Mouse (Mus musculus) cerebellum, adult 11 months (tissue): ENCODE data around the gene Tbx4.

Experiments
- DNase-seq: peaks from one replicate; pipeline ENCODE4 v3.0.0; 2022

Tbx4 gene

DNA sequence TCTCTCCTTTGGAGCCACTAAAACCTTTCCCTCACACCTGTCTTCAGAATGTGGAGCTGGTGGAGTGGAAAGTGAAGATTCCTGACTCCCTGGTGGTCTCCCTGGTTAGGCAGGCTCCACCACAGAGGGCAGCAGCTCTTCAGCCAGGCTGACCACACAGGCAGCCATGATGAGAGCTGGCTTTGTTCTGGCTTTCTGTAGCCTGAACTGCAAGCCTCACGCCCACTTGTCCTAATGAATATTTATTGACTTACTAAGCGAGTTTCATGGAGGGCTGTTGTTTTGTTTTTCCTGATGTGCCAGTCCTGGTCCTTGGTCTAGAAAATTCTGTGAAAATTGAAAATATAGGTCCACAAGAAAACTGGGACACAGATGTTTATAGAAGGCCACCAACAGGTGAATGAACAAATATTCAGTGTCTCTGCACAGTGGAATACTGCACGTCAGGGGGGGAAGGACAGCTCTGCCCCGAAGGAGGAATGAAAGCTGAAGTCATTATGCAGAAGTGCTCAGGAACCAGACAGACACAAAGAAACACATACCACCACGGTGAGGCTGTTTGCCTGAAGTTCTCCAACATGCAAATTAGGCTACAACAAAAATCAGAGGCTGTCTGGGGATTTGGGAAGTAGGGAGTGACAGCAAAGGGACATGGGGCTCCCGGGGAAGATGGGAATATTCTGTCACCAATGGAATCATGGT is 28.1 kb upstream of the Tbx4 start:
- no peak for DNase-seq

DNA sequence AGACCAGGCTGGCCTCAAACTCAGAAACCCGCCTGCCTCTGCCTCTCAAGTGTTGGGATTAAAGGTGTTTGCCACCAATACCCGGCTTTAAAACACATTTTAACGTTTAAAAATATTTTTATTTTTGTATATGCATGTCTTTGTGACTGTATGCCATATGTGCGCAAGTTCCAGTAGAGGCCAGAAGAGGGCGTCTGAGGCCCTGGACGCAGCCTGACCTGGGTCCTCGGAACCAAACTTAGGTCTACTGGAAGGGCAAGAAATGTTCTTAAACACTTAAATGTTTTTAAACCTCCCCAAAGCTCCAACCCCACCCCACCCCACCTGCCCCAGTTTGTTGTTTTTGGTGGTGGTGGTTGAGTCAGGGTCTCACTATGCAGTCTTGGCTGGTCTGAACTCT is 21.9 kb upstream of the Tbx4 start:
- no peak for DNase-seq

DNA sequence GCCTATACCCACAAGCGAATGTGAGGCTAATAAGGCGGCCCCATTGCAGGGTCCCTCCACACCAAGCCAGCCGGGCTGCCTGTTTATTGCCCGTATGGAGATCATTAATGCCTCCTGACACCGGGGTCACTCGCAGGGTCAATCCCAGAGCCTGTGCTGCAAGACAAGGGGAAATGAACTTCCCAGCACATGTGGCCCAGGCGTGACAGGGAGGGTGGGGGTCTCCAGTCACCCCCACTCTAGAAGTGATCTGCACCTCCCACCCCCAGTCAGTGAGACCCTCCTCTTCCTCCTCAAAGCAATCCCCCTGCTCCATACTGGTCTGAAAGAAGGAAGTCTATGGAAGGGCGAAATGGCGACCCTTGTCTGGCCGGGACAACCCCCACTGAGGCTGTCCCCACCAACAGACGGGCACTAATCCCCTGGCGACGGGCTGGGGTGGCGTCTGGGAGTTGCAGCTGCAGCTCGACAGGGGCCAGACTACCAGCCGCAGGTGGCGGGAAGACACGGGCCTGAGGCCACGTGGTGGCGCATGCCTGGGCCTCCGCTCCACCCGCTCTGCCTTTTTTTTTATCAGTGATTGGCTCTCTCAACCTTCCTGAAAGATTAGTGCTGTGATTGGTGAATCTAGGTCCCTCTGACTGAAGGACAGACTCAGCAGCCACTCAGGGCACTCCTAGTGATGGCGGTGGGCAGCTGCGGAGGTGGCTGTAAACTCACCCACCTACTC is 10.0 kb upstream of the Tbx4 start:
- no peak for DNase-seq

DNA sequence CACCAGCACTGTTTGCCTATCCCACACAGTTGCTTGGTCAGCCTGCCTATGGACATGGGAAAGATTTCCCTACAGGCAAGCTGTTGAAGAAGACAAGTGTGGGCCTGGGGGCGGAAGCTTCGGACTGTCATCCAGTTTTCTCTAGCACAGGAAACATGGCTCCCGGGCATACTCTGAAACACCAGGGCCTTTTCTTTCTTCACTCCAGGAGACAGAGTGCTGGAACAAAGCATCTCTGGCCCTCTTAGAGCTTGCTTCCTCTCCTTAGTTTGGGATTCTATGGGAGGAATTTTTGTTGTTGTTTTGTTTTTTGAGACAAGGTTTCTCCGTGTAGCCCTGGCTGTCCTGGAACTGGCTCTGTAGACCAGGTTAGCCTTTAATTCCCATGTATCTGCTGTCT is 1.7 kb upstream of the Tbx4 start:
- DNase-seq = no peak

DNA sequence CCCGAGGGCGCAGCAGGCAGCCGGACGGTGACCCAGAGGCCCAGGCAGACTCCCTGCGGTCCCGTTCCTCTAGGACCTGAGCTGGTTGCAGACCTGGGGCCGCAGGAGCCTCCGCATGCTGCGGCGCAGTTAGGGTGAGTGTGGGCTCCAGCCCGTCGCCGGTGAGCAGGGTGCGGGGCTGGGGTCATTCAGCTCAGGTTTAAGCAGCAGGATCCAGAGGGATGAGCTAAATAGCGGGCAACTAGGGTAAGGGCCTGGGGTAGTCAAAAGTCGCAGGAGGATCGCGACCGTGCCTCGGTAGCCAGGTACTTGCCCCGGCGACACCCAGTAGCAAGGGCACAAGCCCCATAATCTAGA is 185 bp downstream of the Tbx4 start:
- no peak for DNase-seq

DNA sequence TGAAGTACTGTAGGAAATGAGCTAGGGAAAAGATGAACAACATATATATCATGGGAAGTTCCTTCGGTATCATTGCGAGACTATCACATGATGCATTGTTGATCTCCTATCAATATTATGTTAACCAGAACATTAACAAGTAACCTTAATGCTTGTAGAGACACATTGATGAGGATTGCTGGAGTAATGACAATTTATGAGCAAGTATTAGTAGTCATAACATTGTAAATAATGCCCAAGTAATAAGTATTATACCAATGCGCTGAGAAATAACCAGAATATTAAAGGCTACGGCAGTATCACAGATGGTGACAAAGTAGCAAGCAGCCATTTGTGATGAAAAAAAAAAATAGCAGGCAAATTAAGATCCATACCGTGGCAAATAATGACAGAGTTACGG is 1.1 kb downstream of the Tbx4 start:
- DNase-seq = no peak

DNA sequence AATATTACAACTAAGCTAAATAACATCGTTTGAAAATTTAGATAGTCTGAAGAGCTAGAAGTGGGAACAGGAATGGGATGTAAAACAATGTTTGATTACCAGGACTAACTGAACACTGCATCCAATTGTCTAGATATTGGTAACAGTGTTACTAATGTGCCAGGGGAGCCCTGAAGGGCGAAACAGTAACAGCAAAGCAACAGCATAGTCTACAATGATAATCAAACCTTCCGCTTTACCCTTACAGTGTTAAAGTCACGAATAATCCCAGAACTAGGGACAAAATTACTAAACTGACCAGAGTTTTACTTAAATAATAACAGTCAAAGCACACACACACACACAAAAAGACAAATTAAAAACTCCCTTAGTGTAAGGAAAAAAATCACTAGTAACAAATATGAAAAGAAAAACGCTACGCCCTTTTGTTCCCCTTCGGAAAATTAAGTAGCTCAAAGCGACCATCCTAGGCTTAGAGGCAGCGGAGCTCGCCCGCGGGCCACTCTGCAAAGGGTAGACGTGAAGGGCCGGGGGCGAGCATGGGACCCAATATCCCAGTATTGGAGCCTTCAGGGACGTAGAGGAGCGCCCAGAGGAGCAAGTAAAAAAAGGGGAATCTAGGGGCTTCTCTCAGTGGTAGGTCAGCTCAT is 1.7 kb downstream of the Tbx4 start:
- DNase-seq = no peak

DNA sequence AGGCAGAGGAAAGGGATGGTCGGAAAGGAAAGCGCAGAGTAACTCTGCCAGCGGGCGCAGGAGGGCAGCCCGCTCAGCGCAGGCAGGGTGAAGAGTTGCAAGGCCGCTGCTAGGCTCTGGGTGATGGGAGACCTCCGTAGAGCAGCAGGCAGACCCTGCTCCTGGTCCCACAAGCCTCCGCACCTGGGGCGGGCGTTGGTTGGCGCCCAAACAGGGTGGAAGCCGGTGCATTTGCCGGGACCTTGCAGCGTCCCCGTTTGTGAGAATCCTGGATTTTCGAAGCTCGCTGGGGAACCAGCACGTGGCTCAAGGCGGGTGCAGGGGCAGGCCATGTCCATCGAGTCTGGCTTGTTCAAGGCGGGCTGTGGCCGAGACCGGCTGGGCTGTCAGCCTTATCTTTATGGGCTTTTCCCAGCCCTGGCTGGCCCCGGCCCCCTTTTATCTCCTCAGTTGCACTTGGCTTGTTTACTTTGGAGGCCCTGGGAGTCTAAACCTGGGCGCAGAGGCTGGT is 2.3 kb downstream of the Tbx4 start:
- DNase-seq = no peak

DNA sequence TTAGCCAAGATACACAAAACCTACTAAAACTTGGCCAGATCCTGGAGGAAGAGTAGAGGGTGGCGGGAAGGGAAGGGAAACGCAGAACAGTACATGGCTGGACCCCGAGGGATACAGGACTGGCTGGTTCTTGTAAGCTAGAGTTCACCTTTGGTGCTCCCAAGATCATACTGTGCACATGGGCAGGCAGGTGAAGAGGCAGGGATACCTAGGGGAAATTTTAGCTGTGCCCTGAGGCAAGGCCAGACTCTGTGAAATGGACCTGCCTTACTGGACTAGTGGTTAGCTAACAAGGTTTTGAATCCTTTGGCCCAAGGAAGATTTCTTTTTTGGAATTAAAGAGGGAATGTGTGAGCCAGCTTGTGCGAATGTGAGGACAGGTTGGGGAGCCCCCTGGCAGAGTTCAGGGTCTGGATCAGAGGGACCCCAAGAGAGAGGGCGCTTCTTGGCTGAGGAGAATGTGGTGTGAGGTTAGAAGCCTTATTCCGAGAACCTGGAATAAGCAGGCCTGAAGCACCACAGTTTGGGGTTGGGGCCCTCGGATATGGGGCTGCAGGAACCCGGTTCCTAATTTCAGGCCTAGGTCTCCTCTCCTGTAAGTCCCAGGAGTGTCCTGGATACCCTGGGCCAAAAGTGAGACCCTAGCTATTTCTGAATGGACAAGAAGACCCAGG is 3.0 kb downstream of the Tbx4 start:
- no peak for DNase-seq

DNA sequence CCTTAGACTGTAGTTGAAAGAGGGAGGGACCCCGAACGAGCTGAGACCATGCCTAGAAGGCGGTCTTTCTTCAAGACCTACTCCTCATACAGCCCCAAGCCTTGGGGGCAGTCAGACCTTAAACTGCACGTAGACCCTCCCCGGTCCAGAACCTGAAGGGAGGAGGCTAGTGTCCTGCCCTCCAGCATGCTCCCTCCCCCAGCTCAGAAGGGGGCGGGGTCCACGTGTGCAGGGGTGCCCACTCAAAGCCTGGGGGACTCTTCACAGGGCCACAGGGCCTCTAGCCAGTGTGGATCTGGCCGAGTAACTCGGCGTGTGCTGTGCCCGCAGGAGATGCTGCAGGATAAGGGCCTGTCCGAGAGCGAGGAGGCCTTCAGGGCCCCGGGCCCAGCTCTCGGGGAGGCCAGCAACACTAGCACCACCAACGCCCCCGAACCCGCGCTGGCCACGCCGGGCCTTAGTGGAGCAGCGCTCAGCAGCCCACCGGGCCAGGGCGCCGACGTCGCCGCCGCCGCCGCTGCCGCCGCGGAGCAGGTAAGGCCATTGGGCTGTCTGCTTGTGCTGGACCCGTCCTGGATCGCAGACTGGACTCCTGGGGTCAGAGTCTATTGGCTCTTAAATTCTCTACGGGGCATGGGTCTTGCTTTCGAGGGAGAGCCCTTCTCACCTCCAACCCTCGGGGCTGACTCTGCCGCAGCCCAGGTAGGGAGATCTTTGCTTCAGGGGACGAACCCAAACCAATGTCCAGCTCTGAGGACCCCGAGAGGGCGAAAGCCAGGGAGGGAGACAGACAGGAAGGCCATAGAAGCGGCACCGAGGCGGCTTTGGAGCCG is 3.7 kb downstream of the Tbx4 start:
- DNase-seq = no peak

DNA sequence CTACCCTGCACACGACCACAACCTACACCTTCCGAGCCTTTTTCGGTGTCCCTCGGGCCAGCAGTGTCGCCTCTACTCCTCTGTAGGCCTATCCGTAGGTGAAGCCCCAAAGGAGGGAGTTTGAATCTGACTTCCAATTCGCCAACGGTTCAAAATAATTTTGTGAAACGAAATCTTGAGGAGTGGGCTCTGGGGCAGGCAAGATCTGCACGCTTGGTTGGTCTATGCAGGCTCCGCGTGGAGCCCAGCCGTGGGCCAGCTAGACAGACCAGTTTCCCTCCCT is 4.3 kb downstream of the Tbx4 start:
- DNase-seq = no peak

DNA sequence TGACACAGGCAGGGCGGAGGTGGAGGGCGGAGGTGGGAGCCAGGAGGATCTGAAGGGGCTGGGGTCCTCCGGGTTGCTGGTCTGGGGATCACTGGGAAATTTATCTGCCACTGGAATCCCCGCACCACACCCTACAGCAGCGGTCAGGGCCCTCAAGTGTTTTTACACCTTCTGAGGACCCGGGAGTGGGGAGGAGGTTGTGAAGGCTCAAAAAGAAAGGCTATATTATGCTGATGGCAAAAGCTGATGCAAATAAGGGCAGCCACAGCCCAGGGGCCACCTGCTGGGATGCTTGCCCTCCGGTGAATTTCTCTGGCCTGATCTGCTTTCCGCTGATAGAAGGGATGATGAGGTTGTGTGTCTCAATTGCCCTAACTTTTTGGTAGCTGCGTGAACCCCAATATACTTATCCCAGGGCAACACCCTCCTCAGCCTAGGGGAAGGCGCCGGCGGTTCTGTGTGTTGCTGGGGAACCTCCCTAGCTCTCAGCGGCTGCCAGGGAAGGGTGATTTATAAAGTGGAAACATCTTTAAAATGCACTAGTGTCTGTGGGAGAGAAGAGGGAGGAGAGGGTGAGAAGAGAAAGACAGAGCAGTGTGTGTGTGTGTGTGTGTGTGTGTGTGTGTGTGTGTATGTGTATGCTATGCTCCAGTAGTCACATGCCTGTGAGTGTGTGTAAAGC is 4.9 kb downstream of the Tbx4 start:
- DNase-seq = no peak

DNA sequence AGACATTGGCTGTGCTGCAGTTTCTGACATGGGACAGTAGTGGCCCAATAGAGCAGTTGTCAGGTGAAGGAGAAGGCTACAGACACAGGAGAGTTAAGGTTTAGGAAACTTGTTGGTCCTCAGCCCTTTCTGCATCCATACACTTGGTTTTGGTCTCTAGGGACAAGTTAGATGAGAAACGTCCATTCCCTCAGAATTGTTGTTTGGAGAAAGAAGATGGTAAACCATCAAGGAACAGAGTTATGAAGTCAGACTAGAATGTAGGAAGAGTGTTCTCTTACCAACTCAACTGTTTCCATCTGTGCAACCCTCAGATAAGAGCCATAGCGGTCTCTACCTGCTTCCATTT is 5.4 kb downstream of the Tbx4 start:
- DNase-seq = no peak

DNA sequence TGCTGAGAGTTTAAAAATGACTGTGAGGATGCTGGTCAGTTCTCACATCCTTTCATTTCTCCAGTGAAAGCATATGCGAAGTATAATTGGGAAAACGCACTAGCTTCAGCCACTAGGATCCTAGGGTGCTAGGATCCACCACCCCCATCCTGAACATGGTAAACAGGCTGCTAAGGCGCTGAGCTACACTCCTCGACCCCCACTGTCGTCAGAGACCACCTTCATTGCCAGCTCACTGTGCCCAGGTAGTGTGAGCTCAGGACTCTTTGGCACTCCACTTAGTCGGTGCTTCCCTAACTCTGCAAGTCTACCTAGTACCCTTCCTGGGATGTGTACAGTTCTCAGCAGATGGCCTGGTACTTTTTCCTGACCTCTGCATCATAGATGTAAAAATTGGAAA is 6.5 kb downstream of the Tbx4 start:
- no peak for DNase-seq

DNA sequence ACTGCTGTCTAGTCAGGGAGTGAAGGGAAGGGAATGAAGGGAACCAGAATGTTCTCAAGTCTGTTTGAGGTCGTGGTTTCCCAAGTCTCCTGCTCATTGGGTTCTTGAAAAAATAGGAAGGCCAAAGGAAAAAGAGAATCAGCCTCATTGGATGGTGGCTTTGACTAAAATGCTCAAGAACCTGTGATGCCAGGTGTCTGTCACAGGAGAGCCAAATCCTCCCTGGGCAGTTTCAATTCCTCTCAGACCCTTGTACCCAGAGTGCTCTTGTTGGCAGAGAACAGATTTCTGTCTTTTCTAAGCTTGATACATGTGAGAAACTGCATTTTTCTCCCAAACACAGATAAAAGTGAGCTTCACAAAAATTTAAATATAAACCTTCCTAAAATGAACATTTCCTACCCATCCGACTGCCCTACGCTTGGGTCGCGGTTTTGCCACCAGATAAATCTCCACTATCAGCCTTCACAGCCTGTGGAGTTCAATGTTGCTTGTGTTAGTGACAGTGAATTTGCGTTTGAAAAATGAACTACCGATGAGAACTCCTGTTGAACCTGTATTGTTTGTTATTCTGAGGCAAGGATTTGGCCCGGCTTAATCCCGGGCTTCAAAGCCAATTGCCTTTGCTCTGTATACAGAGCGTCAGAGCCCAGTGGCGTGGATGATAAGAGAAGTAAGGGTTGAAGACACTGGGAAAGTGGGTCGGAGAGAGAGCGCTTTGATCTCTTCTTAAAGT is 7.3 kb downstream of the Tbx4 start:
- DNase-seq = no peak

DNA sequence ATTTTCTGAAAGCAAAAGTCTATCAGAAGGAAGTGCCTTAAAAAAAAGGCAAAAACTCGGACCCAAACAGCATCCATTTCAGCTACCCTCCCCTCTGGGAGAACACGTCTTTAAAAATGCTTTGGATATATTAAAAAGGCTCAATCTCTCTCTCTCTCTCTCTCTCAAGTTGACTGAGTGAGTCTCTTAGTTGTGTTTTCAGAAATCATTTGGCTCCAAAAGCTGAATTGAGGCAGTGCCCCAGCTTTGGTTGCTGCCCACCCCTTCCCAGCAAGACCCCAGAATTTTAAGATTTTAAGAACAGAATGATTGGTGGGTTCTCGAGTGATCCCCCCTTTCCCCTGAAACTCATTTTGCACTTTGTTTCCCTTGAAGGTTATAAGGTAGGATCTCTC is 7.9 kb downstream of the Tbx4 start:
- no peak for DNase-seq

DNA sequence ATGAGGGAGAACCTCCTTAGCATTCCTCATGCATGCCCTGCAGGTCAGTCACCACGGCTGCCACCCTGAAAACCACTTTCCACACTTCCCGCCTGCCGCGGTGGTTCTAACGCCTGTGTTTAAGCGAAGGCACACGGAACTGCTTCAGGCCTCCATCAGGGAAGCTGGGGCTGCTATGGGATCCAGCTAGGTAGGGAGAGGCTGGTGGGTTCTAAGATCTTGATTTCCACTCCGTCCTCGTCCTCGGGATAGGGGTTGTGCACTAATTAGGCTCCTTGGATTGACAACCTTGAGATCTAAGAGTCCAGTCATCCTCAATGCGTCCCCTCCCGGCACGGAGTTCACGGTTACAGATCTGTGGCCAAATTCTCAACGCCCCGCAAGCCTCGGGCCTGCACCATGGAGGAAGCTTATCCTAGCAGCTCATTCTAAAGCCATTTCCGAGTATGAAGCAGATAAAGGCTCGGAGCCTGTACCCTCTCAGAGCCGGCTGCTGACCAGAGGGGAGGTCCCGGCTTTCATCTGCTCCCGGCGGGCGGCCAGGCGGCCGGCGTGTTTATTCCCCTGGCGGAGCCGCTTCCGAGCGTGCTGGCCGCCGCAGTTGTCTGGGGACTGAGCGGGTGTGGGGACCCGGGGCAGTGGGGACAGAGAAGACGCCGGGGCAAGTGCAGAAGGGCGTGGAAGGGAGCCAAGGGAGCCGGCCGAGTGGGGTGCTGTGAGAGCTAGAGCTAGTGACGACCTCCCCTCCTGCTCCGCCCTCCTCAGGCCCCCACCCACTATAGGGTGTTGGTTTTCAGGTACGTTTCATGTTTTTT is 8.7 kb downstream of the Tbx4 start:
- DNase-seq = no peak

DNA sequence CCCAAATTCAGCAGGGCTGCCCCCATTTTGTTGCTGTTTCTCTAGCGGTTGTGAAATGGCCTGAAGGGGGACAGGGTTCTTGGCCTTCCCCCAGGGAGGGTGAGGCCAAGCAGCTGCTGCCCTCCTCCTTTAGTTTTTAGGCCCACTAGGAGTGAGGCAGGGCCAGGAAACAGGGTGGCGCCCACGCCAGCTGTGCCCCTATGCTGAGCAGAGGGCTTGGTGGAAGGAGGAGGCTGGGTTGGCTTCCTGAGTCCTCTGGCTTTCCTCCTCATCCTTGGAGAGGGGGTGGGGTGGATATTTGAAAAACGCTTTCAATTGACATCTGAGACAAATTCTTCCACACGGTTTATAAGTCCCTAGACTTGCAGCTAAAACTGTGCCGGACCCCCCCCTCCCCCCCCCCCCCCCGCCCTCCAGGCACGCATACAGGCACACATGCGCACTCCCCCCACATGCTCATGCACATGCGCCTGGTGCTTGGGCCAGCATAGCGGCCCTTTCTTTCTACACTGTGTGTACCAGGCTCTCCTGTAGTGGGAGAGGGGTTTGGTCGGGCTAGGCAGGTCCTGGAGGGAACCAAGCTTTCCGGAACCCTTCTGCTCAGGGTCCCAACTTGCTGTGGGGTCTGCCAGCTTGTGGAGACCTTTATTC is 10.2 kb downstream of the Tbx4 start:
- DNase-seq = no peak

DNA sequence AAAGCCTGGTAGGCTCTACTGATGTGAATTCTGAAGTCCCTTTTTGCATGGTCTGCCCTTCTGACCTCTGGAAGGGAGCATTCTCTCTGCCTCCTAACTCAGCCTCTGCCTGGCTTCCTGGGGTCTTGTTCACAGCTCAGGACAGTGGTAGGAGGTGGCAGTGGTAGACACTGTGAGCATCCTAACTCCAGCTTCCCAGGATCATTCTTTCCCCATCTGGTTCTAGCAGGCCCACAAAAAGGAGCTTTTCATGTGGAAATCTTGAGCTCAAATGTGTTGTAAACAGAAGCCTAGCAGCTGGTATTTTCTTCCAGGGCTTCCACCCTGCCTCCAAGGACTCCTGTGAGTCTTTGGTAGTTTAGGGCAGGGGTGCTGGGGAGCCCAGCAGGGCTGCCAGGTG is 14.1 kb downstream of the Tbx4 start:
- no peak for DNase-seq

DNA sequence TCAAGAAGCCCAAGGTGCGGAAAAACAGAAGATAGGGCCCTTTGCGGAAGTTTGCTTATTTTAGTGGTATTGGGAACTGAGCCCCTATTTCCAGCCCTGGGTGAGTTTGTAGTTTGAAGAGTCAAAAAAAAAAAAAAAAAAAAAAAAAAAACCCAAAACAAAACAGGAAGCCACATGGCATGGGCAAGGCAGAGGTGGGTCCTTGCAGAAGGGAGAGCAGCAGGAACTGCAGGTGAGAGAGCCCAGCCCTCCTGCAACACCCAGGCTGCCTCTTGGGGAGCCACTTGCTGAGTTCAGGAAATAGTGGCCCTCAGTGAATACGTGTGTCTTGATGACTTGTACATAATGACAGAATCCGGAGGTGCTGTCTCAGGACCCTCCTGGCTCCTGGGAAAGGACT is 23.3 kb downstream of the Tbx4 start:
- DNase-seq = no peak
